Mouse (Mus musculus) erythroblast, embryonic 14.5 days (primary cell): Measurements from ENCODE around the gene Serpinb6a.

Source experiments
- GATA1 ChIP-seq: IDR thresholded peaks from 2 replicates; pipeline ENCODE4 v1.6.1; 2012; ENCODE audit warnings: low read length, inconsistent platforms, mixed read lengths
- TAL1 ChIP-seq: IDR thresholded peaks from 3 replicates; pipeline ENCODE4 v1.6.1; 2012; ENCODE audit warnings: low read length, inconsistent platforms, mixed read lengths

DNA sequence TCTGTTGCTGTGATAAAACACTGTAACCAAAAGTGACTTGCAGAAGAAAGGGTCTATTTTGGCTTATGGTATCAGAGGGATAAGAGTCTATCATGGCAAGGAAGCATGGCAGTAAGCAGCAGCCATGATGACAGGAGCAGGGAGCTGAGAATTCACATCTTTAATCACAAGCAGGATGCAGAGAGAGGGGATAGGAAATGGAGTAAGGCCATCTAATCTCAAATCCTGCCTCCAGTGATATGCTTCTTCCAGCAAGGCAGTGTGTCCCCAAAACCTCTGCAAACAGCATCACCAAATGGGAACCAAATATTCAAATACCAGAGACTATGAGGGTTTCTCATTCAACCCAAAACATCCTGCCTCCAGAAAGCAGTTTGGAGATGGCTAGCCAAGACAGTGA lies 36.0 kb downstream of the Serpinb6a start:
- TF ChIP-seq GATA1 (no peak), TAL1 (no peak)
